Mouse (Mus musculus) heart, embryonic 12.5 days (tissue): ENCODE data around the gene Rp9. TPM values are rescaled to one million over a fixed set of nuclear protein-coding genes. Genes with fewer than 3 reads are reported as not detected.
A peak's percentile ranks its signal among the peaks of the same experiment; 100 is the strongest.

Source experiments
- ATAC-seq: fragments of 200-750 bp; cut with Nextera tagmentation; 2 replicates; pipeline ENCODE4 v1.8.0; 2017; ENCODE audit warnings: moderate TSS enrichment, moderate library complexity; ENCODE audit not compliant: insufficient number of reproducible peaks, low FRiP score
- H3K27ac ChIP-seq: fragments of 300-500 bp; sonication (generic); 2 replicates; pipeline ENCODE4 v1.5.1; 2016; ENCODE audit warnings: mild to moderate bottlenecking, moderate library complexity; ENCODE audit not compliant: poor library complexity, severe bottlenecking
- H3K27me3 ChIP-seq: fragments of 300-500 bp; sonication (generic); replicated peaks from 2 replicates; pipeline ENCODE4 v1.6.1; 2016; ENCODE audit warnings: mild to moderate bottlenecking, moderate library complexity
- H3K36me3 ChIP-seq: fragments of 300-500 bp; sonication (generic); 2 replicates; pipeline ENCODE4 v1.6.1; 2016; ENCODE audit warnings: mild to moderate bottlenecking, moderate library complexity
- H3K4me1 ChIP-seq: fragments of 300-500 bp; sonication (generic); replicated peaks from 2 replicates; pipeline ENCODE4 v1.6.1; 2016; ENCODE audit warnings: mild to moderate bottlenecking
- H3K4me2 ChIP-seq: fragments of 300-500 bp; sonication (generic); 2 replicates; pipeline ENCODE4 v1.6.1; 2016; ENCODE audit warnings: mild to moderate bottlenecking, moderate library complexity
- H3K4me3 ChIP-seq: fragments of 300-500 bp; sonication (generic); 2 replicates; pipeline ENCODE4 v1.5.1; 2016; ENCODE audit warnings: mild to moderate bottlenecking
- H3K9ac ChIP-seq: fragments of 300-500 bp; sonication (generic); 2 replicates; pipeline ENCODE4 v1.6.1; 2016; ENCODE audit warnings: mild to moderate bottlenecking, moderate library complexity
- H3K9me3 ChIP-seq: fragments of 300-500 bp; sonication (generic); replicated peaks from 2 replicates; pipeline ENCODE4 v1.6.1; 2016; ENCODE audit warnings: mild to moderate bottlenecking, moderate library complexity
- WGBS: fragments of 180-500 bp; shearing (Covaris S2); methylation state at CpG from one replicate; pipeline ENCODE4 v1.1.7; 2016; 5-methylcytosine and 5-hydroxymethylcytosine counted together
- polyA plus RNA-seq: library from polyadenylated mRNA; unstranded; fragments of >200 nt; fragmentation: Nextera tagmentation; extraction: Ambion mirVana; gene quantifications from 2 replicates; pipeline ENCODE4 v1.2.1, GENCODE M21; 2016

Rp9 gene
- polyA plus RNA-seq, 1 experiment from 2014 or later: 48.1 TPM

GRCm38 (mm10) chr9:22433221-22433620 is 36.3 kb downstream of the Rp9 start:
- Histone ChIP-seq H3K4me3 (no peak overlapping the region), H3K4me1 (peaks cover 7% of the 10 kb centered on the region), H3K27ac (no peak overlapping the region), H3K27me3 (no peaks in the 10 kb centered on the region), H3K9me3 (0 out of 2 replicates have a peak, but pooled peaks cover 5% of the 10 kb centered on the region), H3K36me3 (no peaks in the 10 kb centered on the region), H3K9ac (no peak overlapping the region), H3K4me2 (no peak overlapping the region)
- ATAC-seq: no peak
- WGBS: 80% methylated on average over 2 of the region's 2 CpGs

- no peak overlapping the region for H3K9ac ChIP-seq
- 34% methylated on average over 5 of the region's 5 CpGs for WGBS
- ATAC-seq: no peak
- H3K4me3 ChIP-seq: no peak overlapping the region
- H3K27me3 ChIP-seq: no peaks in the 10 kb centered on the region
- H3K9me3 ChIP-seq: 0 out of 2 replicates have a peak, but pooled peaks cover 5% of the 10 kb centered on the region
- H3K4me2 ChIP-seq: 0 out of 2 replicates have a peak overlapping the region, but pooled peaks have one; percentile 29
- no peak overlapping the region for H3K27ac ChIP-seq
- H3K4me1 ChIP-seq: peaks cover 7% of the 10 kb centered on the region
- no peaks in the 10 kb centered on the region for H3K36me3 ChIP-seq
Measured at GRCm38 (mm10) chr9:22430315-22430840, 39.2 kb downstream of the Rp9 start.

GRCm38 (mm10) chr9:22429533-22430241 is 39.9 kb downstream of the Rp9 start:
- 0 out of 2 replicates have a peak, but pooled peaks cover 5% of the 10 kb centered on the region for H3K9me3 ChIP-seq
- 63% methylated on average over 15 of the region's 15 CpGs for WGBS
- peak overlapping the region; percentile 29; the same call in 1 of the 2 replicates for H3K4me2 ChIP-seq
- H3K27ac ChIP-seq: no peak overlapping the region
- H3K9ac ChIP-seq: no peak overlapping the region
- H3K27me3 ChIP-seq: no peaks in the 10 kb centered on the region
- no peak for ATAC-seq
- no peaks in the 10 kb centered on the region for H3K36me3 ChIP-seq
- no peak overlapping the region for H3K4me3 ChIP-seq
- H3K4me1 ChIP-seq: peaks cover 7% of the 10 kb centered on the region

- Histone ChIP-seq H3K36me3 (no peaks in the 10 kb centered on the region), H3K4me2 (no peak overlapping the region), H3K9ac (no peak overlapping the region), H3K4me3 (no peak overlapping the region), H3K4me1 (peaks cover 15% of the 10 kb centered on the region), H3K27ac (no peak overlapping the region), H3K27me3 (no peaks in the 10 kb centered on the region), H3K9me3 (0 out of 2 replicates have a peak, but pooled peaks cover 5% of the 10 kb centered on the region)
- ATAC-seq: no peak
- 79% methylated on average over 14 of the region's 14 CpGs for WGBS
Measured at GRCm38 (mm10) chr9:22428666-22429410, 40.7 kb downstream of the Rp9 start.

GRCm38 (mm10) chr9:22428028-22428665 is 41.4 kb downstream of the Rp9 start:
- Histone ChIP-seq H3K4me2 (no peak overlapping the region), H3K27me3 (no peaks in the 10 kb centered on the region), H3K27ac (no peak overlapping the region), H3K36me3 (no peaks in the 10 kb centered on the region), H3K9me3 (0 out of 2 replicates have a peak, but pooled peaks cover 5% of the 10 kb centered on the region), H3K4me1 (peaks cover 22% of the 10 kb centered on the region), H3K9ac (no peak overlapping the region), H3K4me3 (no peak overlapping the region)
- no peak for ATAC-seq
- 58% methylated on average over 4 of the region's 4 CpGs for WGBS

- Histone ChIP-seq H3K36me3 (no peaks in the 10 kb centered on the region), H3K9me3 (no peaks in the 10 kb centered on the region), H3K4me3 (no peak overlapping the region), H3K27ac (no peak overlapping the region), H3K4me1 (peaks cover 25% of the 10 kb centered on the region), H3K27me3 (no peaks in the 10 kb centered on the region), H3K4me2 (no peak overlapping the region), H3K9ac (no peak overlapping the region)
- ATAC-seq: no peak
- 84% methylated on average over 4 of the region's 4 CpGs for WGBS
Measured at GRCm38 (mm10) chr9:22424719-22425118, 44.8 kb downstream of the Rp9 start.

GRCm38 (mm10) chr9:22424196-22424595 is 45.3 kb downstream of the Rp9 start:
- peaks cover 24% of the 10 kb centered on the region for H3K4me1 ChIP-seq
- H3K27me3 ChIP-seq: no peaks in the 10 kb centered on the region
- no peak for ATAC-seq
- no peak overlapping the region for H3K4me2 ChIP-seq
- H3K9me3 ChIP-seq: no peaks in the 10 kb centered on the region
- H3K4me3 ChIP-seq: no peak overlapping the region
- no peak overlapping the region; the same call in 1 of the 2 replicates for H3K9ac ChIP-seq
- peak overlapping the region; percentile 52 for H3K27ac ChIP-seq
- H3K36me3 ChIP-seq: no peaks in the 10 kb centered on the region
- 54% methylated on average over 10 of the region's 10 CpGs for WGBS

- 38% methylated on average over 1 of the region's 1 CpGs for WGBS
Measured at GRCm38 (mm10) chr9:22423507-22423906, 46.0 kb downstream of the Rp9 start.

DNA sequence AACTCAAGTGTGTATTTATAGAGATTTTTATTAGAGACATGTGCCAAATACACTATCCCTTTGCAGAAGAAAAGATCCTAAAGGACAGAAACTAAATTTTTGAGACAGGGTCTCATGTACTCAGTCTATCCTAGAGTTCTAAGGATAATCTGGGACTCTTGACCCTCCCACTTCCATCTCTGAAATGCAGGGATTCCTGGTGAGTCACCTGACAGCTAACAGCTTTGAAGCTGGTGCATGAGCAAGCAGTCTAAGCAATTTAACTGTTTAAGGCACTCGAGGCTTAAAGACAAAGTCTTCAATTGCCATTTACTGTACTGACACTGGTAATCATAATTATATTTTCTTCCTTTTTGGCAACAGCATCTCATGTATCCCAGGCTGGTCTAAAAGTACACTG is 47.0 kb downstream of the Rp9 start:
- peaks cover 22% of the 10 kb centered on the region for H3K4me1 ChIP-seq
- H3K9ac ChIP-seq: no peak overlapping the region
- no peaks in the 10 kb centered on the region for H3K9me3 ChIP-seq
- no peak overlapping the region for H3K27ac ChIP-seq
- H3K27me3 ChIP-seq: no peaks in the 10 kb centered on the region
- 48% methylated on average over 1 of the region's 1 CpGs for WGBS
- no peaks in the 10 kb centered on the region for H3K36me3 ChIP-seq
- H3K4me3 ChIP-seq: no peak overlapping the region
- no peak overlapping the region for H3K4me2 ChIP-seq
- ATAC-seq: no peak

More at GRCm38 (mm10) chr9:22423507-22423906, 46.0 kb downstream of the Rp9 start:
- Histone ChIP-seq H3K4me2 (no peak overlapping the region), H3K4me1 (peaks cover 22% of the 10 kb centered on the region), H3K36me3 (no peaks in the 10 kb centered on the region), H3K9me3 (no peaks in the 10 kb centered on the region), H3K9ac (no peak overlapping the region), H3K27me3 (no peaks in the 10 kb centered on the region), H3K27ac (no peak overlapping the region), H3K4me3 (no peak overlapping the region)
- no peak for ATAC-seq

DNA sequence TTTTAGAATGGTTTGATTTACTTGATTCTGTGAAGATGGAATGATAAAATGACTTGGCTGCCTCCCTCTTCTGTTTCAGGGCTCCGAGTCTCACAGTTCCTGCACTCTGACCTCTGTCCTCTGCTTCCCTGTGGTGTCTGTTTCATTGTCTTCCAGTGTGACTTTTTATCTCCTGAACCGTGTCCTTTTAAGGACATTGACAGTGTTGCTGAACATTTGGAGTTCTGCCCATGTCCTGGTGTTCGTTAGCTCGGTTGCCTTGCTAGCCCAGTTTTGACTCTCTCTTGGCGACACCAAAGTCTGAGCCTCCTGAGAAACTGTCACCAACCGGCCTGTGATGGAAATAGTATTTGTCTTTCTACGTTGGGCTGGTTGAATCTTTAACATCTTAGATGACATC is 49.1 kb downstream of the Rp9 start:
- Histone ChIP-seq H3K4me2 (no peak overlapping the region), H3K9ac (no peak overlapping the region), H3K27ac (no peak overlapping the region), H3K4me3 (no peak overlapping the region), H3K36me3 (no peaks in the 10 kb centered on the region), H3K4me1 (peaks cover 22% of the 10 kb centered on the region), H3K27me3 (no peaks in the 10 kb centered on the region), H3K9me3 (no peaks in the 10 kb centered on the region)
- 43% methylated on average over 7 of the region's 7 CpGs for WGBS
- ATAC-seq: no peak

DNA sequence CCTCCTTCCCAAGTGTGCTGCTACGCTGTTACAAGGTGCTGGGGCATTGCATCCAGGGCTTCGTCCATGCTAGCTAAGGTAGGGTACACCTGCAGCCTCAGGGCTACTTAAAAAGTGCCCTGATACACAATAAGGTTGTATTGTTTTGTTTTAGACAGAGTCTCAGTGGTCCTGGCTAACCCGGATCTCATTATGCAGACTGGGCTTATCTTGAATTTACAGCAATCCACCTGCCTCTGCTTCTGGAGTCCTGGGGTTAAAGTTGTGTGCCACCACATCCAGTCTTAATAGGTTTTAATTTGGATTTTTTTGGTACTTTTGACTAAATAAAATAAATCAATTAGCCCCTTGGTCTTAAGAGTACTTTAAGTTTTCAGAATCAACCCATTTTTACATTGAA is 49.7 kb downstream of the Rp9 start:
- no peak overlapping the region for H3K27ac ChIP-seq
- H3K4me1 ChIP-seq: peaks cover 22% of the 10 kb centered on the region
- no peak overlapping the region for H3K4me3 ChIP-seq
- WGBS: 84% methylated on average over 3 of the region's 3 CpGs
- no peak overlapping the region for H3K9ac ChIP-seq
- H3K4me2 ChIP-seq: no peak overlapping the region
- H3K27me3 ChIP-seq: no peaks in the 10 kb centered on the region
- no peaks in the 10 kb centered on the region for H3K36me3 ChIP-seq
- no peak for ATAC-seq
- H3K9me3 ChIP-seq: no peaks in the 10 kb centered on the region
